Mouse (Mus musculus) heart, embryonic 11.5 days (tissue): ENCODE measurements around the gene Pard3. TPM values are rescaled to one million over a fixed set of nuclear protein-coding genes. Genes with fewer than 3 reads are reported as not detected.

Source experiments
- ATAC-seq: fragments of 200-750 bp; cut with Nextera tagmentation; replicated peaks from 2 replicates; pipeline ENCODE4 v1.8.0; 2017; ENCODE audit warnings: moderate library complexity; ENCODE audit not compliant: insufficient number of reproducible peaks, low FRiP score, low TSS enrichment
- H3K27ac ChIP-seq: fragments of 300-500 bp; sonication (generic); 2 replicates; pipeline ENCODE4 v1.5.1; 2014; ENCODE audit warnings: mild to moderate bottlenecking, low read depth, low read length
- H3K27me3 ChIP-seq: fragments of 300-500 bp; sonication (generic); 2 replicates; pipeline ENCODE4 v1.6.1; 2014; ENCODE audit warnings: mild to moderate bottlenecking, low read length, mixed read lengths; ENCODE audit not compliant: control insufficient read depth, insufficient read depth
- H3K36me3 ChIP-seq: fragments of 300-500 bp; sonication (generic); 2 replicates; pipeline ENCODE4 v1.6.1; 2014; ENCODE audit warnings: mild to moderate bottlenecking, low read length, moderate library complexity, mixed read lengths; ENCODE audit not compliant: control insufficient read depth, insufficient read depth
- H3K4me1 ChIP-seq: fragments of 300-500 bp; sonication (generic); 2 replicates; pipeline ENCODE4 v1.6.1; 2014; ENCODE audit warnings: low read length; ENCODE audit not compliant: control insufficient read depth, insufficient read depth
- H3K4me2 ChIP-seq: fragments of 300-500 bp; sonication (generic); 2 replicates; pipeline ENCODE4 v1.6.1; 2014; ENCODE audit warnings: mild to moderate bottlenecking, moderate library complexity
- H3K4me3 ChIP-seq: fragments of 300-500 bp; sonication (generic); 2 replicates; pipeline ENCODE4 v1.5.1; 2014; ENCODE audit warnings: low read depth, low read length
- H3K9ac ChIP-seq: fragments of 300-500 bp; sonication (generic); 2 replicates; pipeline ENCODE4 v1.6.1; 2014; ENCODE audit warnings: mild to moderate bottlenecking, low read depth, low read length, moderate library complexity
- H3K9me3 ChIP-seq: fragments of 300-500 bp; sonication (generic); replicated peaks from 2 replicates; pipeline ENCODE4 v1.6.1; 2016; ENCODE audit warnings: low read length; ENCODE audit not compliant: control insufficient read depth
- WGBS: fragments of 180-500 bp; shearing (Covaris S2); extraction: QIAGEN DNeasy Blood & Tissue Kit; methylation state at CpG from one replicate; pipeline ENCODE4 v1.1.7; 2014; ENCODE audit not compliant: insufficient replicate concordance; 5-methylcytosine and 5-hydroxymethylcytosine counted together
- polyA plus RNA-seq: library from polyadenylated mRNA; unstranded; fragments of >200 nt; fragmentation: Nextera tagmentation; extraction: Ambion mirVana; gene quantifications from 2 replicates; pipeline ENCODE4 v1.2.1, GENCODE M21; 2014

Gene Pard3
- polyA plus RNA-seq, 1 experiment from 2014 or later = 24.0 TPM

DNA sequence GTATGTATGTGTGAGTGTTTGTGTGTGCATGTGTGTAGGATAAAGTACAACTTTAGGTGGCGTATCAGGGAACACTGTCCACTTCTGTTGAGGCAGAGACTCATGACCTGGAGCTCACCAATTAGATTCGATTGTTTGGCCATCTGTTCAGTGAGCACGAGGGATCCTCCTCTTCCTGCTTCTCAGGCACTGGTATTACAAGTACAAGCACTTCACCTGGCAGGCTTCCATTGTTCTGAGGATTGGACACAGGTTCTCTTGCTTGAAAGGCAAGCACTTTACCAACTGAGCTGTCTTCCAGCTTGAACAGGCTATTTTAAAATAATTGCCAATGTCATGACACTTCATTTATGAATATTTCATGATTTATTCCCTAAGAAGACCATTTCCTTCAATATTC lies 88.0 kb downstream of the Pard3 start:
- no peak overlapping the region for H3K4me3 ChIP-seq
- H3K9ac ChIP-seq = no peak overlapping the region
- H3K9me3 ChIP-seq = no peaks in the 10 kb centered on the region
- H3K36me3 ChIP-seq = 0 out of 2 replicates have a peak, but pooled peaks cover 3% of the 10 kb centered on the region
- ATAC-seq = no peak
- H3K4me2 ChIP-seq = no peak overlapping the region
- WGBS = 77% methylated on average over 3 of the region's 3 CpGs
- H3K4me1 ChIP-seq = peaks cover 25% of the 10 kb centered on the region
- H3K27me3 ChIP-seq = no peaks in the 10 kb centered on the region
- H3K27ac ChIP-seq = no peak overlapping the region

DNA sequence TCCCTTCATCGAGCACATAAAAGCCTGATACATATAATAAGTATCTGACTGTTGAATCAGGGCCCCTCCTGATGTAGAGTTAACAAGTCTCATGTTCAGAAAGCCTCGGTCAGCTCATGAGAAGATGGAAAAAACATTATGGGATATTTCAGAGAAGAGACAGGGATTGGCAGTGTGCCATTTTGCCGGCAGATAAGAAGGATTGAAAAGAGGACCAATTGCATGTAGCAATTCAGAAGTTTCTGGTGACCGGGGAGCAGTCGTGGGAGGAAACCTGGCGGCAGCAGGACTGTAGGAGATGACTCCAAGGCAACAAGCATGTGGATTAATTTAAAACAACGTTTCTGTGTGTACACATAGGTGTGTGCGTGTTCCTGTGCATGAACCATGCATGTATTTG lies 93.4 kb downstream of the Pard3 start:
- Histone ChIP-seq H3K36me3 (0 out of 2 replicates have a peak, but pooled peaks cover 3% of the 10 kb centered on the region), H3K27me3 (no peaks in the 10 kb centered on the region), H3K9ac (no peak overlapping the region), H3K9me3 (no peaks in the 10 kb centered on the region), H3K4me2 (peak overlapping the region; percentile 14), H3K27ac (peak overlapping the region; percentile 46; the same call in 1 of the 2 replicates), H3K4me3 (no peak overlapping the region), H3K4me1 (peaks cover 11% of the 10 kb centered on the region)
- WGBS = 38% methylated on average over 8 of the region's 8 CpGs
- ATAC-seq = no peak

DNA sequence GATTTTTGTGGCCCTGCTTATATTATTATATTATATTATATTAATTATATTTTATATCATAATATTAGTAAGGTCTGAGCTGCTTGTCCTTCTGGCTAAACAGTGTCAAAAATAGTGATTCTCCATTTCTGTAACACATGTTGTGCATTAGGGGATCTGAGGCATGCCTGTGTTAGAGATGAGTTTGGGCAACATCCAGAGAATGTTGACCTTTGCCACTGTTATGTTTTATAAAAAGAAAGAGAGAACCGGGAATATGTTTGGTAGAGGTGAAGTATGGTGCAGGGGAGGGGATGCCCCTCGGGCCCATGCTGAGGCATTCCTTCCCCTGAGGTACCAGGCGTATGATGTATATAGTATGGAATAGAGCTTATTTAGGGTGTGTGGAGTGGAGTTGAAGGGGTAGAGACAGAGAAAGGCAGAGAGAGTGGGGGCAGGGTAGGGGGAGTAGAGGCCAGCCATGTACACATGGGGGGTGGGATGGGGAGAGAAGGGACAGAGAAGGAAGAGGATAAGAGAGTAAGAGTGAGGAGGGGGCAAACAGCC lies 95.8 kb downstream of the Pard3 start:
- Histone ChIP-seq H3K4me2 (no peak overlapping the region), H3K4me3 (no peak overlapping the region), H3K27ac (no peak overlapping the region), H3K27me3 (no peaks in the 10 kb centered on the region), H3K9ac (no peak overlapping the region), H3K36me3 (no peaks in the 10 kb centered on the region), H3K4me1 (peaks cover 11% of the 10 kb centered on the region), H3K9me3 (no peaks in the 10 kb centered on the region)
- ATAC-seq = no peak
- 67% methylated on average over 3 of the region's 3 CpGs for WGBS

DNA sequence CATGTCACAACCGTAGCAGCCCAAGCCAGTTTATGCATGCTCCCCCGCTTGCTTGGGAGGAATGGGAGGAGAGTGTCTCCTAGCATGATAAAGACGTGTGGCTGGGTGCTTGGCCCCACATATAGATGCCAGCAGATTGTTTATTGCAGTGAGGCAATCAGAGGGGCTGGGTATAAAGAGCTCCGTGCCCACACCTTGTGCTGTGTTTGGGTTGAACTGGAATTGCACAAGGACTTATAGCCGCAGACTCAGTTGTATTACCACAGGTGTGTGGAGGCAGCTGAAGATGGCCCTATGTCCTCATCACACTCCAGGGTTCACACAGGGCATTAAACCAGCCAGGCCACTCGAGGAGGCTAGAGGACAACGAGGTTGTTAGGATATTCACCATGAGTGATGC lies 98.2 kb downstream of the Pard3 start:
- ATAC-seq = no peak
- Histone ChIP-seq H3K27me3 (no peaks in the 10 kb centered on the region), H3K9me3 (no peaks in the 10 kb centered on the region), H3K4me2 (no peak overlapping the region), H3K27ac (no peak overlapping the region), H3K9ac (no peak overlapping the region), H3K4me1 (peaks cover 10% of the 10 kb centered on the region), H3K36me3 (no peaks in the 10 kb centered on the region), H3K4me3 (no peak overlapping the region)
- 84% methylated on average over 7 of the region's 7 CpGs for WGBS

DNA sequence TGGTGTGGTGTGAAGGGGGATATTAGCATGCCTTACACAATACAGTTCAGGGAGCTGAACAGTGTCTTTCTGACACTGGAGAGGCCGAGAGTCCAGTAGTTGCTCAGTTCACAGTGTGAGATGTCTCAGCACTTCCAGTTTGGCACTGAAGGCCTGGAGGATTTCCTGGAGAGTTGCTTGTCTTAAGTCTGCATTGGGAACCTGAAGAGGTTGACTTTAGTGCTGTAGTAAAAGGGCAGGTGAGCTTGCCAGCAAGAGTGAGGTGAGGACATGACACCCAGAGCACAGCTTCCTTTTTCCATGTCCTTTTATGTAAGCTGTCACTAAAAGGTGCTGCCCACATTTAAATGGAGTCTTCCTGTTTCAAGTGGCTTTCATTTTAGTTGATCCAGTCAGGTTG lies 99.1 kb downstream of the Pard3 start:
- WGBS = 63% methylated on average over 1 of the region's 1 CpGs
- no peaks in the 10 kb centered on the region for H3K27me3 ChIP-seq
- no peak overlapping the region for H3K4me3 ChIP-seq
- no peak for ATAC-seq
- no peaks in the 10 kb centered on the region for H3K36me3 ChIP-seq
- H3K9me3 ChIP-seq = no peaks in the 10 kb centered on the region
- peaks cover under 1% of the 10 kb centered on the region; the same call in 1 of the 2 replicates for H3K4me1 ChIP-seq
- no peak overlapping the region for H3K9ac ChIP-seq
- H3K4me2 ChIP-seq = no peak overlapping the region
- no peak overlapping the region for H3K27ac ChIP-seq

DNA sequence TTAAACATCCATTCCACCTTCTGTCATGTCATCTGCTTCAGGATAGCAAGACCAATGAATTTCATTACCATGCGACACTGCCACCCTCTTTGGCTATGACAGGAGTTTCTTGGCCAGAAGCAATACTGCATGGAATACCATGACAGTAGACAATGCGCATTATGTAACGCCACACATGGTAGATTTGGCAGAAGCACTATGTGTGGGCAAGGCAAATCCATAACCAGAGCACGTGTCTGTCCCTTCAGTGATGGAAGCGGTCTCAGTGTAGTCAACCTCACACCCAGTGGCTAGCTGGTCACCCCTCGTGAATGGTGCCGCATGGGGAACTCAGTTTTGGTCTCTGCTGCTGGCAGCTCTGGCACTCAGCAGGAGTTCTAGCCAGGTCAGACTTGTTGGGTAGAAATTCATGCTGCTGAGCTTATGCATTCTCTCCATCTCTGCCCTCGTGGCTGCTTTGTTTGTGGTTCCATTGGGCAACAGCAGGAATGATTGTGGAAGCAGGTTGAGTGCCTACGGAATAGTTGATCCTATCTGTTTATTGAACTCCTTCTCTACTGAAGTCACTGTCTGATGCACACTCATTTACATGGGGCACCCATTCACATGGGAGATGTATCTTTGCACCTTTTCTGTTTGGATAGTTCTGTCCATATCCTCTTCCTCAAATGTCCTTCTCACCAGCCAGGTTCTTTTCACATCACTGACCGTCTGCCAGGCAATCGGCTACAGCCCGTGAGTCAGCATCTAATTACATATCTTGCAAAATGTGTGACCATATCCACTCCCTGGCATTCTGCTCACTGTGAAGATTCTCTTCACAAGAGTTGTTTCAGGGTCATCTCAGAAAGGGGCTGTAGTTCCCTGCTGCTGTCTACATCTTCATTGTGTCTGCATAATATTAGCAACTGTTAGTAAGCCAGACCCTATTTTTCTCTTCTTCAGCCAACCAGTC lies 100.9 kb downstream of the Pard3 start:
- Histone ChIP-seq H3K4me1 (no peaks in the 10 kb centered on the region), H3K9me3 (no peaks in the 10 kb centered on the region), H3K9ac (no peak overlapping the region), H3K27ac (no peak overlapping the region), H3K27me3 (no peaks in the 10 kb centered on the region), H3K36me3 (no peaks in the 10 kb centered on the region), H3K4me3 (no peak overlapping the region), H3K4me2 (no peak overlapping the region)
- WGBS = 88% methylated on average over 12 of the region's 12 CpGs
- ATAC-seq = no peak

DNA sequence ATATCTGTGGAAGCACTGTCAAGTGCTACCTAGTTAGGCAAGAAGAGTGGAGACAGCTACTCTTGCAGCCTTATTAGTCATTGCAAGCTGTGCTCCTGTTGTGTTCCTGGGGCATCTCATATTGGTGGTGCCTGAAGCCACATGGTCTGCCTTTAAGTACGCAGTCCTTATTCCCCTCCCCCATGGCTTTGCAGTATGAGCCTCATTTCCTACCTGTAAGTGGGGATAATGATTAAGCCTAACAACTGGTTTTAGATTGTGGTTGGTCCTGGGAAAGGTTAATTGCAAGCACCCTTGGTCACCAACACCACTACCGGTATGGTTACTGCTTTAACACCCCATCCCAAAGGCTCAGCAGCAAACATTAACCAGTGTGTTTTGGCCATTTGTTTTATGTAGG lies 104.8 kb downstream of the Pard3 start:
- H3K36me3 ChIP-seq = no peaks in the 10 kb centered on the region
- H3K4me2 ChIP-seq = no peak overlapping the region
- WGBS = 83% methylated on average over 2 of the region's 2 CpGs
- no peak overlapping the region for H3K27ac ChIP-seq
- no peaks in the 10 kb centered on the region for H3K9me3 ChIP-seq
- ATAC-seq = no peak
- no peak overlapping the region for H3K4me3 ChIP-seq
- peaks cover 6% of the 10 kb centered on the region; the same call in 1 of the 2 replicates for H3K4me1 ChIP-seq
- no peak overlapping the region for H3K9ac ChIP-seq
- no peaks in the 10 kb centered on the region for H3K27me3 ChIP-seq

DNA sequence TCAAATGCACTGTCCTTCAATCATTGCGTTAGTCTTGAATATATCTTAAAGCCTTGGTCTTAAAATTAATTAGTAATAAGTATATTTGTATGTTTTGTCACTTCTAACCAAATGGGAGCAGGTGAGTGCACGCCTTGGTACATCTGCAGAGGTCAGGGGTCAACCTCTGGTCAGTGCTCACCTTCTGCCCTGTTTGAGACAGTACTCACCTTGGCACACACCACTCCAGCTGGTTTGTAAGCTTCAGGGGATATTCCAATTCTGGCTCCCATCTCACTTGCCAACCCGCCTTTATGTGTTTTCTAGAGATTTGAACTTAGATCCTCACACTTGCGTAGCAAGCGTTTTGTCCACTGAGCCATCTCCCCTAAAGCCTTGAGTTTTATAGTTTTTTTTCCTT lies 105.7 kb downstream of the Pard3 start:
- 94% methylated on average over 5 of the region's 5 CpGs for WGBS
- no peak overlapping the region for H3K9ac ChIP-seq

More for the DNA sequence above, 105.7 kb downstream of the Pard3 start:
- Histone ChIP-seq H3K4me2 (no peak overlapping the region), H3K27ac (no peak overlapping the region), H3K4me1 (peaks cover 6% of the 10 kb centered on the region; the same call in 1 of the 2 replicates), H3K36me3 (no peaks in the 10 kb centered on the region), H3K9me3 (no peaks in the 10 kb centered on the region), H3K4me3 (no peak overlapping the region), H3K27me3 (no peaks in the 10 kb centered on the region)
- no peak for ATAC-seq
